Mouse (Mus musculus) E14TG2a.4 (cell line): ENCODE results near the gene Pole3.
"Not testable (repeated sequence)": the region's sequence is repeated elsewhere in the genome, so short reads cannot be mapped to it uniquely, and the experiment has no call there.

Source experiments
- CTCF ChIP-seq: conservative IDR thresholded peaks from 2 replicates; pipeline ENCODE4 v1.5.1; 2014; ENCODE audit warnings: low read length
- NANOG ChIP-seq: IDR thresholded peaks from 2 replicates; pipeline ENCODE4 v1.6.1; 2014; ENCODE audit warnings: borderline replicate concordance, low read length, mixed read lengths
- POU5F1 ChIP-seq: IDR thresholded peaks from 2 replicates; pipeline ENCODE4 v1.6.1; 2014; ENCODE audit warnings: low read length, borderline replicate concordance

- peak; percentile 20 for TF ChIP-seq CTCF
- not testable (repeated sequence) for TF ChIP-seq POU5F1, NANOG
These were observed 45.3 kb downstream of the Pole3 start for GRCm38 (mm10) chr4:62479593-62479936.
